Mouse (Mus musculus): ENCODE data around the gene Tnrc6b. TPM values are rescaled to one million over a fixed set of nuclear protein-coding genes. Genes with fewer than 3 reads are reported as not detected.

The Tnrc6b gene
- polyA plus RNA-seq, 2 experiments = 8.1 to 8.8 TPM

DNA sequence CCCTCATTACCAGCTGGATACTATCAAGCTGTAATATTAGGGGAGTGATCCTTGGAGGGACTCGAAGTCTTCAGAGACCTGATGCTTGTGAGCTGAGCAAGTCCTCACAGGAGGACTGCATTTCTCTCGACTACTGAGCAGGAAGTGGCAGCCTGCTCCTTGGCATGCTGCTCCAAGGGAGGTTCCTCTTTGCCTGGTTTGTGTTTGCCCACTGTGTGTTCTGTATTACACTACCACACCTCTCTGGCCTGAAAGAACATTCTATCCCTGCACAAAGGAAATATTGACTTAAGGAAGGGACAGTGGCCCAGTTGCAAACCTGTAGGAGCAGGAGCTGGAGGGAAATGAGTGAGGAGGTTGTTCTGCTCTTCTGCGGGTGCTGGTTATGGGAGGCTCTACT lies 278.6 kb downstream of the Tnrc6b start:
- no peak overlapping the region for H3K4me3 ChIP-seq (ENCODE audit: insufficient read depth in 1 of 2, low read depth in 2 of 2, low read length in 2 of 2)
- no peak for TF ChIP-seq EP300 (IDR thresholded peaks at IDR 0.05; ENCODE audit: low read depth)
- no peak for TF ChIP-seq CTCF (IDR thresholded peaks at IDR 0.05; ENCODE audit: low read depth)
- no peak overlapping the region for H3K4me2 ChIP-seq (ENCODE audit: low read depth)
- no peak overlapping the region for H3K9ac ChIP-seq (replicated peaks)
- H3K9me3 ChIP-seq (ENCODE audit: control insufficient read depth, low read length) = no peaks in the 10 kb centered on the region
- H3K27ac ChIP-seq = no peak overlapping the region
- peaks cover 2 to 10% of the 10 kb centered on the region in 2 experiments; a peak in 3 of 4 replicates for H3K4me1 ChIP-seq (replicated peaks; ENCODE audit: control insufficient read depth in 2 of 2, insufficient read depth in 2 of 2, low read length in 1 of 2)
- H3K36me3 ChIP-seq (replicated peaks; ENCODE audit: control insufficient read depth, insufficient read depth, low read depth) = no peaks in the 10 kb centered on the region
- ATAC-seq (ENCODE audit: insufficient read depth) (no peak), DNase-seq (ENCODE audit: low read depth in 3 of 3, low spot score in 3 of 3) (no peak)
- H3K27me3 ChIP-seq (ENCODE audit: control insufficient read depth, insufficient read depth, low read length) = no peaks in the 10 kb centered on the region
- WGBS (ENCODE audit: insufficient replicate concordance) = 42% methylated on average over 3 of the region's 3 CpGs

Small RNA genes lying within 50 kb of the gene (microRNA-seq; reads per million reads assigned to microRNA genes)
- 39.7 reads per million, percentile 38 among the genes with 10 or more reads in this experiment for gene Mir5113

Other genes starting within 250 kb of the Tnrc6b start
- gene Enthd1, start 146.2 kb upstream of the Tnrc6b start, polyA plus RNA-seq (2012; rRNA removed) = not detected in 2 replicates
- not detected in 2 replicates for gene Enthd1, start 146.2 kb upstream of the Tnrc6b start, polyA plus RNA-seq (2014; fragmentation: Nextera tagmentation; extraction: Ambion mirVana)
- gene Grap2, start 138.7 kb upstream of the Tnrc6b start, polyA plus RNA-seq (2012; rRNA removed) = 8.7 and 9.2 TPM in 2 replicates
- 21.7 and 21.8 TPM in 2 replicates for gene Grap2, start 138.7 kb upstream of the Tnrc6b start, polyA plus RNA-seq (2014; fragmentation: Nextera tagmentation; extraction: Ambion mirVana)
- 0.69 and 0.81 TPM in 2 replicates for gene Fam83f, start 39.5 kb upstream of the Tnrc6b start, polyA plus RNA-seq (2012; rRNA removed)
- 1.2 and 1.7 TPM in 2 replicates for gene Fam83f, start 39.5 kb upstream of the Tnrc6b start, polyA plus RNA-seq (2014; fragmentation: Nextera tagmentation; extraction: Ambion mirVana)
- gene Adsl, start 237.2 kb downstream of the Tnrc6b start, polyA plus RNA-seq (2012; rRNA removed) = 28.7 and 43.8 TPM in 2 replicates
- gene Adsl, start 237.2 kb downstream of the Tnrc6b start, polyA plus RNA-seq (2014; fragmentation: Nextera tagmentation; extraction: Ambion mirVana) = 48.2 and 57.5 TPM in 2 replicates